Mouse (Mus musculus) 3134 (cell line): Measurements from ENCODE around the gene Kif24.
A peak's percentile ranks its signal among the peaks of the same experiment; 100 is the strongest.

ENCODE experiments used
- DNase-seq: peaks from one replicate; pipeline ENCODE4 v3.0.0-alpha.2; 2011; ENCODE audit warnings: low spot score; ENCODE audit not compliant: insufficient read length; ENCODE audit errors: extremely low read depth

Gene Kif24

GRCm38 (mm10) chr4:41353265-41353664 lies 111.4 kb downstream of the Kif24 start:
- DNase-seq = peak; percentile 48

DNA sequence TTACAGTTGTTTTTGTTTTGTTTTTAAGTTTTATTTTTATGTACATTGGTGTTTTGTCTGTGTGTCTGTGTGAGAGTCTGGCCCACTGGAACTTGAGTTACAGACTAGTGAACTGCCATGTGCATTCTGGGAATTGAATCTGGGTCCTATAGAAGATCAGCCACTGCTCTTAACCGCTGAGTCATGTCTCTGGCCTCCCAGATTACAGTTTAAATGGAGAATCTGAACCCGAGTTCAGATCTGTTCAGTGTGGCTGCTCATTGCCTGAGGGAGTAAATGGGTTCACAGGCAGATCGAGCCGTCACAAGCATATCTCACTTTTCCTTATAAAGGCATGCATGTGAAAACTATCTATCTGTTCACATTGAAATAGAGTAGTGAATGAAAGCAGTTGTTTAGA lies 111.9 kb downstream of the Kif24 start:
- peak; percentile 22 for DNase-seq

DNA sequence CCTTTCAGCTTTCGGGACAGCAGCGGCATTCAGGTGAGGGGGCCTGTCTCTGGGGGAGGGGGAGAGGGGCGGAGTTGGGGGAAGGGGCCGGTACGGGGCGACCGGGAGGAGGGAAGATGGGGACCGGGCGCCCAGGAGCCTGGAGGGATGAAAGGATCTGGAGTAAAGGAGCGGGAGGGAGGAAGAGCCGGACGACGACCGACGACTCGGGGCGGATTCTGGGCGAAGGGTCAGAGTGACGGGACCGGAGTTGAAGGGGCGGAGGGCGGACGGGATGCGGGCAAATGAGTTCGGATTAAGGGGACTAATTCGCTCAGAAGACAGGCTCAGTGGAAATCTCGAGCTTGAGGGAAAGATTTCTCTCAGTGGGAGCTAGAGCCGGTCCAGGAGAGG lies 115.5 kb downstream of the Kif24 start:
- no peak for DNase-seq

DNA sequence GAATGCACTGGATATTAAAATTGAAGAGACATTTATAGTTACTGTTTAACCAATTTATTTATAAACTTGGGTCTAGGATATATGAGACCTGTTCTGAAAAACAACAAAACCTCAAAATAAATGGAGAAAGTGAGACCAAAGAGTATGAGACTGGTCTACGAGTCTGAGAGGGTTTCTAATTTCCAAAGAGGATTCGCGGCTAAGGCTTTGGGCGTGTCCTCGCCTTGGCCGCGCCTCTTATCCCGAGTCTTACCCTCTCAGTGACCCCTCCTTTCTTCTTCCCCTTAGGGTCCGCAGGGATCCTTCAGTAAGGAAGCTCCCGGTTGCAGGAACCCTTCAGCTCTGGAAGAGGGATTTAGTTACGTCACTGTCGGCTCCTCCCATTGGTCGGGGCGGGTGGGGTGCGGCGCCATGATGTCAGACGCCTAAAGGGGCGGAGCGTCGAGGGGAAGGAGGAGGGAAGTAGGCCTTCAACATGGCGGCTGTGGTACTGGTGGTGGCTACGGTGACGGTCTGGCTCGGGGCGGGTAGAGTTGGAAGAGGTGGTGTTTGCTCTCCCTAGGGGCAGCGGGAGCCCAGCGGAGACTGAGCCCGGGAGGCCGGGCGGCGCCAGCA lies 116.0 kb downstream of the Kif24 start, which contains the start of gene Ubap1:
Ubap1 (plus strand) TSS at position 413 of the 615 bp plus-strand sequence.
- peak; percentile 100 for DNase-seq

GRCm38 (mm10) chr4:41347839-41348238 lies 116.8 kb downstream of the Kif24 start:
- DNase-seq = peak; percentile 44

GRCm38 (mm10) chr4:41346011-41346410 lies 118.7 kb downstream of the Kif24 start:
- no peak for DNase-seq

DNA sequence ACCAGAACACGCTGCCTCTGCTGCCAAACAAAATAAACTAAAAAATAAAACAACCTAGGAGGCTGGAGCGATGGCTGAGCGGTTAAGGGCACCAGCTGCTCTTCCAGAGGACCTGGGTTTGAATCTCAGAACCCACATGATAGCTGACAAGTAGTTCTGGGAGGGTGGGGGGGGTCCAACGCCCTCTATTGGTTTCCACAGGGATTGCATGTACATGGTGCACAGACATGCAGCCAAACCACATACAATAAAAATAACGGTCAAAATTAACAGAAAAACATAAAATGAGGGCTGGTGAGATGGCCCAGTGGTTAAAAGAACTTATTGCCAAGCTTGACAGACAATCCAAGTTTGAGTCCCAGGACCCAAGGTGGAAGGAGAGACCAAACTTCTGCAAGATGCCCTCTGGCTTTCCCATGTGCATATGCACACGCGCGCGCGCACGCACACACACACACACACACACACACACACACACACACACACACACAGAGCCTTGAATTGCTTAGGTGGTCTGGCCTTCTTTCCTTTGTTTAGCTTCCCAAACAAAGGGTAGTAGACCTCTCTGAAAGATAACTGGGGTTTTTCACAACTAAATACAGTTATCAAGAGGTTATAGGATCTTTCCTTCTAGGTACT lies 123.7 kb downstream of the Kif24 start:
- DNase-seq = no peak
